Mouse (Mus musculus): ENCODE results near the gene Scarb1.

Gene Scarb1

GRCm38 (mm10) chr5:125271531-125272203 lies 69.2 kb downstream of the Scarb1 start:
- DNase-seq (ENCODE audit: low read depth, low spot score), result peak; percentile 92

- peak; percentile 82 for DNase-seq (ENCODE audit: low read depth, low spot score)
Observed at GRCm38 (mm10) chr5:125270587-125271130, 70.2 kb downstream of the Scarb1 start.

GRCm38 (mm10) chr5:125269836-125270235 lies 71.1 kb downstream of the Scarb1 start:
- DNase-seq (ENCODE audit: low read depth, low spot score), result peak; percentile 47

- DNase-seq (ENCODE audit: low read depth, low spot score), result no peak
Observed at GRCm38 (mm10) chr5:125269399-125269798, 71.5 kb downstream of the Scarb1 start.

GRCm38 (mm10) chr5:125268033-125268765 lies 72.7 kb downstream of the Scarb1 start:
- peak; percentile 61 for DNase-seq (ENCODE audit: low read depth, low spot score)

- no peak for DNase-seq (ENCODE audit: low read depth, low spot score)
Observed at GRCm38 (mm10) chr5:125267150-125267961, 73.5 kb downstream of the Scarb1 start.

GRCm38 (mm10) chr5:125266128-125266527 lies 74.8 kb downstream of the Scarb1 start:
- DNase-seq (ENCODE audit: low read depth, low spot score), result no peak

- DNase-seq (ENCODE audit: low read depth, low spot score), result no peak
Observed at GRCm38 (mm10) chr5:125264700-125265099, 76.2 kb downstream of the Scarb1 start.

- DNase-seq (ENCODE audit: low read depth, low spot score), result no peak
Observed at GRCm38 (mm10) chr5:125262578-125262977, 78.3 kb downstream of the Scarb1 start.

- DNase-seq (ENCODE audit: low read depth, low spot score), result no peak
Observed at GRCm38 (mm10) chr5:125253917-125254316, 87.0 kb downstream of the Scarb1 start.

GRCm38 (mm10) chr5:125253448-125253847 lies 87.4 kb downstream of the Scarb1 start:
- DNase-seq (ENCODE audit: low read depth, low spot score), result no peak

GRCm38 (mm10) chr5:125252664-125253063 lies 88.2 kb downstream of the Scarb1 start:
- peak; percentile 53 for DNase-seq (ENCODE audit: low read depth, low spot score)

GRCm38 (mm10) chr5:125251885-125252615 lies 88.8 kb downstream of the Scarb1 start:
- no peak for DNase-seq (ENCODE audit: low read depth, low spot score)

GRCm38 (mm10) chr5:125249187-125249586 lies 91.7 kb downstream of the Scarb1 start:
- DNase-seq (ENCODE audit: low read depth, low spot score), result no peak

- DNase-seq (ENCODE audit: low read depth, low spot score), result no peak
Observed at GRCm38 (mm10) chr5:125246711-125247110, 94.2 kb downstream of the Scarb1 start.

- peak; percentile 59 for DNase-seq (ENCODE audit: low read depth, low spot score)
Observed at GRCm38 (mm10) chr5:125245534-125246151, 95.3 kb downstream of the Scarb1 start.

GRCm38 (mm10) chr5:125244825-125245533 lies 95.9 kb downstream of the Scarb1 start:
- DNase-seq (ENCODE audit: low read depth, low spot score), result no peak

- no peak for DNase-seq (ENCODE audit: low read depth, low spot score)
Observed at GRCm38 (mm10) chr5:125243928-125244327, 97.0 kb downstream of the Scarb1 start.

- no peak for DNase-seq (ENCODE audit: low read depth, low spot score)
Observed at GRCm38 (mm10) chr5:125242111-125242510, 98.8 kb downstream of the Scarb1 start.

GRCm38 (mm10) chr5:125241627-125242026 lies 99.3 kb downstream of the Scarb1 start:
- peak; percentile 43 for DNase-seq (ENCODE audit: low read depth, low spot score)

All from ES-CJ7 (cell line).